16 mouse cellular contexts compared by ENCODE assay signal in the genomic region with DNA sequence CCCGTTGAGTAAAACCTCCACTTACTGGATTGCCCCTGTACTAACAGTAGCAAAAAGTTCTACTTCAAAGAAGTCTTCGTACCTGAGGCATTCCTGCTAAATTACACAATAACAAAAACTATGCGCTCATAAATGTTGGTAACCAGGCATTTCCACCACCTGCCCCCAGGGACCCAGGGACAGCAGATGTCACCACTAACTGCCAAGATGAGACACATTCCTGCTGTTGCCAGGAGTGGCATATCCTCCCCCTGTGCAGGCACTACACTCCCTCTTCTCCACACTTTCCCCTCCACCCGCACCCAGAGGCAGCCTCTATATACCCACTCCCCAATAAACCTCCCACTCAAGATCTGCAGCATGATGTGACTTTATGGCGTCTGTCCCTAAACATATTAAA. TPM values are rescaled to one million over a fixed set of nuclear protein-coding genes. Genes with fewer than 3 reads are reported as not detected.
DNase-seq lines count a peak whose midpoint lies in the region; ATAC-seq and TF ChIP-seq lines count a peak whose summit lies in the region.
"Had no signal": no experiment of that assay in that cellular context is flagged by ENCODE, and none has a peak within 500 bp of the region (broad histone marks: within the 10 kb centered on the region; RNA-seq: fewer than 3 reads in every experiment).

No protein-coding gene starts in this region.

- WGBS in limb, embryonic 14.5 days: 39% methylated on average over 5 of the region's 5 CpGs

- H3K27ac ChIP-seq in limb, embryonic 14.5 days (replicated peaks; ENCODE audit: low read depth, low read length): no peak overlapping the region
- H3K27ac ChIP-seq: heart, embryonic 13.5 days; liver, embryonic 12.5 days; lung, embryonic 15.5 days; neural tube, embryonic 15.5 days had no signal

- H3K4me2 ChIP-seq in limb, embryonic 14.5 days (replicated peaks; ENCODE audit: low read depth, low read length, severe bottlenecking): no peak overlapping the region
- H3K4me2 ChIP-seq: heart, embryonic 13.5 days; liver, embryonic 12.5 days; lung, embryonic 15.5 days; neural tube, embryonic 15.5 days had no signal

- no peak for ATAC-seq in limb, embryonic 14.5 days (ENCODE audit: low FRiP score, low read depth)
- ATAC-seq: liver, embryonic 12.5 days had no signal

- no peak for TF ChIP-seq POLR2A in brain, embryonic 14.5 days (IDR thresholded peaks at IDR 0.05; ENCODE audit: borderline replicate concordance, extremely low read depth, insufficient read depth, insufficient read length, poor library complexity, severe bottlenecking)
- no peak for TF ChIP-seq POLR2A in limb, embryonic 14.5 days (IDR thresholded peaks at IDR 0.05; ENCODE audit: borderline replicate concordance, extremely low read depth, insufficient read depth, insufficient read length)

- H3K9ac ChIP-seq in limb, embryonic 14.5 days (ENCODE audit: low read depth, low read length, severe bottlenecking): no peak overlapping the region
- H3K9ac ChIP-seq: heart, embryonic 13.5 days; liver, embryonic 12.5 days; lung, embryonic 15.5 days; neural tube, embryonic 15.5 days had no signal

- TF ChIP-seq CTCF in brain, embryonic 14.5 days (IDR thresholded peaks at IDR 0.05; ENCODE audit: borderline replicate concordance, extremely low read depth, insufficient read depth, insufficient read length): no peak

- H3K27me3 ChIP-seq in limb, embryonic 14.5 days (ENCODE audit: control insufficient read depth, insufficient read depth, low read length): no peaks in the 10 kb centered on the region
- H3K27me3 ChIP-seq: heart, embryonic 13.5 days; liver, embryonic 12.5 days; lung, embryonic 15.5 days; neural tube, embryonic 15.5 days had no signal

- DNase-seq in cerebellum, postnatal 14 days: peak; percentile 34 to 56
- DNase-seq in cerebellum, adult 11-12 months: no peak
- DNase-seq in left cerebral cortex, postnatal 4 days: peak; percentile 71
- DNase-seq in left cerebral cortex, adult 9 months (ENCODE audit: low spot score in 2 of 2): no peak
- DNase-seq in brain, embryonic 14.5 days (ENCODE audit: low read depth): peak; percentile 31
- DNase-seq in limb, embryonic 14.5 days (ENCODE audit: low spot score): peak; percentile 48
- no peak for DNase-seq in ovary, adult 18-20 months (ENCODE audit: low spot score)
- no peak for DNase-seq in heart, adult 11 months
- DNase-seq: cerebellum, adult 18-20 months; heart, postnatal 4 days; kidney, adult 11 months; right cerebral cortex, postnatal 14 days had no signal

- no peak overlapping the region for H3K4me3 ChIP-seq in limb, embryonic 14.5 days (replicated peaks; ENCODE audit: low read length)
- H3K4me3 ChIP-seq: heart, embryonic 13.5 days; liver, embryonic 12.5 days; lung, embryonic 15.5 days; neural tube, embryonic 15.5 days had no signal

- no peaks in the 10 kb centered on the region for H3K4me1 ChIP-seq in limb, embryonic 14.5 days (ENCODE audit: control insufficient read depth, insufficient read depth, low read length)
- H3K4me1 ChIP-seq: liver, embryonic 12.5 days; lung, embryonic 15.5 days had no signal

- H3K36me3 ChIP-seq in limb, embryonic 14.5 days (ENCODE audit: control insufficient read depth, insufficient read depth, low read length): peaks cover 17% of the 10 kb centered on the region; the same call in 1 of the 2 replicates
- H3K36me3 ChIP-seq: liver, embryonic 12.5 days; lung, embryonic 15.5 days had no signal

- H3K9me3 ChIP-seq in limb, embryonic 14.5 days (ENCODE audit: control insufficient read depth, low read length): no peaks in the 10 kb centered on the region
- H3K9me3 ChIP-seq: heart, embryonic 13.5 days; liver, embryonic 12.5 days; lung, embryonic 15.5 days; neural tube, embryonic 15.5 days had no signal

- intact Hi-C loops in left cerebral cortex, postnatal 4 days (cut with DNase I): no loop called here

RNA-seq across cellular contexts. Expression of gene Sept10, which starts 26.8 kb away (rescaled TPM):
- total RNA-seq in left cerebral cortex, postnatal 4 days (2021): 10 to 100 TPM; 16.7 to 18.4 TPM
- 22.1 and 27.1 TPM in 2 replicates for polyA plus RNA-seq in brain, embryonic 14.5 days (2012; rRNA removed)
- polyA plus RNA-seq in limb, embryonic 14.5 days (2012; rRNA removed): 37.7 and 40.1 TPM in 2 replicates
- polyA plus RNA-seq in limb, embryonic 14.5 days (2014; fragmentation: Nextera tagmentation; extraction: Ambion mirVana): 48.8 and 49.6 TPM in 2 replicates

RNA-seq across cellular contexts. Expression of gene Sowahc, which starts 26.9 kb away (rescaled TPM):
- 10 to 100 TPM; 15.0 to 17.7 TPM for total RNA-seq in left cerebral cortex, postnatal 4 days (2021)
- polyA plus RNA-seq in brain, embryonic 14.5 days (2012; rRNA removed): 6.8 and 9.5 TPM in 2 replicates
- polyA plus RNA-seq in limb, embryonic 14.5 days (2012; rRNA removed): 6.1 and 7.3 TPM in 2 replicates
- 12.4 and 14.5 TPM in 2 replicates for polyA plus RNA-seq in limb, embryonic 14.5 days (2014; fragmentation: Nextera tagmentation; extraction: Ambion mirVana)

Comparison
In these comparisons a context has a peak if more than half of its experiments do, and no peak if none do; other contexts are left out.
1. DNase-seq: peak in cerebellum, postnatal 14 days (2 of 2), left cerebral cortex, postnatal 4 days (single experiment), brain, embryonic 14.5 days (single experiment) and limb, embryonic 14.5 days (single experiment); none in cerebellum, adult 11-12 months (single experiment), left cerebral cortex, adult 9 months (0 of 2), ovary, adult 18-20 months (single experiment) and heart, adult 11 months (single experiment).